Mouse (Mus musculus) lung, postnatal 0 days (tissue): ENCODE measurements around the gene Lypd6b. TPM values are rescaled to one million over a fixed set of nuclear protein-coding genes. Genes with fewer than 3 reads are reported as not detected.

Experiments used
- ATAC-seq: fragments of 200-750 bp; cut with Nextera tagmentation; 2 replicates; pipeline ENCODE4 v1.8.0; 2017; ENCODE audit warnings: moderate library complexity
- DNase-seq: peaks from one replicate; pipeline ENCODE4 v3.0.0-alpha.2; 2016; ENCODE audit warnings: low spot score
- H3K27ac ChIP-seq: fragments of 300-500 bp; sonication (generic); 2 replicates; pipeline ENCODE4 v1.5.1; 2014; ENCODE audit warnings: antibody characterized with exemption, mild to moderate bottlenecking, low read length, mixed read lengths
- H3K27me3 ChIP-seq: fragments of 300-500 bp; sonication (generic); replicated peaks from 2 replicates; pipeline ENCODE4 v1.6.1; 2014; ENCODE audit warnings: low read length, mixed read lengths; ENCODE audit not compliant: insufficient read depth
- H3K36me3 ChIP-seq: fragments of 300-500 bp; sonication (generic); 2 replicates; pipeline ENCODE4 v1.6.1; 2014; ENCODE audit warnings: low read length, mixed read lengths; ENCODE audit not compliant: insufficient read depth
- H3K4me1 ChIP-seq: fragments of 300-500 bp; sonication (generic); 2 replicates; pipeline ENCODE4 v1.6.1; 2014; ENCODE audit warnings: antibody characterized with exemption, low read depth, low read length, mixed read lengths; ENCODE audit not compliant: insufficient read depth
- H3K4me2 ChIP-seq: fragments of 300-500 bp; sonication (generic); replicated peaks from 2 replicates; pipeline ENCODE4 v1.6.1; 2014; ENCODE audit warnings: low read depth, mild to moderate bottlenecking, low read length, moderate library complexity, mixed read lengths
- H3K4me3 ChIP-seq: fragments of 300-500 bp; sonication (generic); 2 replicates; pipeline ENCODE4 v1.5.1; 2014; ENCODE audit warnings: low read depth, low read length
- H3K9ac ChIP-seq: fragments of 300-500 bp; sonication (generic); replicated peaks from 2 replicates; pipeline ENCODE4 v1.6.1; 2014; ENCODE audit warnings: low read depth, mild to moderate bottlenecking
- H3K9me3 ChIP-seq: fragments of 300-500 bp; sonication (generic); 2 replicates; pipeline ENCODE4 v1.6.1; 2016; ENCODE audit warnings: low read length, mixed read lengths
- CTCF ChIP-seq: IDR thresholded peaks from 2 replicates; pipeline ENCODE4 v1.5.1; 2016; ENCODE audit warnings: antibody characterized with exemption, mild to moderate bottlenecking
- EP300 ChIP-seq: IDR thresholded peaks from 2 replicates; pipeline ENCODE4 v1.6.1; 2016; ENCODE audit warnings: antibody characterized with exemption, mild to moderate bottlenecking, control low read depth
- WGBS: fragments of 180-500 bp; shearing (Covaris S2); extraction: QIAGEN DNeasy Blood & Tissue Kit; methylation state at CpG from one replicate; pipeline ENCODE4 v1.1.7; 2014; 5-methylcytosine and 5-hydroxymethylcytosine counted together
- polyA plus RNA-seq: library from polyadenylated mRNA; unstranded; fragments of >200 nt; fragmentation: Nextera tagmentation; extraction: Ambion mirVana; gene quantifications from 2 replicates; pipeline ENCODE4 v1.2.1, GENCODE M21; 2015

Lypd6b gene
- polyA plus RNA-seq, 1 experiment from 2014 or later, result 3.9 TPM

DNA sequence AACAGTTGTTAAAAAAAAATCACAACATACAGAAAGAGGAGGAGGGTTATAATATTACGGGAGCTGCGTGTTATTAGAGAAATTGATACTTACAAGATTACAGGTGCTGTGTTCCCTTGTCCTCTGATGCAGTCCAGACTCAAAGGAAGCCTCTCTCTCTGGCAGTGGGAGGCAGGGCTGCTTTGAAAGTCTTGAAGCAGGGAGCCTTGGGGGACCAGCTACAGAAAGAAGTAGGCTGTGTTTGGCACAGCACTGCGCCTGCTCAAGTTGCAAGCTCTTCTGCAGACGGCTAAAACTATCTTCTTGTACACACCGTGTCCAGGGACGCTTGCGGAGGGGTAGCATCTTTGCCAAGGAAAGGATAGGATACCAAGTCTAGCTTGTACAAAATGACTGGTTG is 51.1 kb downstream of the Lypd6b start:
- 67% methylated on average over 7 of the region's 7 CpGs for WGBS
- H3K9me3 ChIP-seq, result no peaks in the 10 kb centered on the region
- ATAC-seq (no peak), DNase-seq (no peak)
- H3K27me3 ChIP-seq, result no peaks in the 10 kb centered on the region
- no peak overlapping the region for H3K27ac ChIP-seq
- no peak overlapping the region for H3K4me3 ChIP-seq
- TF ChIP-seq EP300 (no peak), CTCF (no peak)
- H3K36me3 ChIP-seq, result no peaks in the 10 kb centered on the region
- no peak overlapping the region for H3K9ac ChIP-seq
- no peak overlapping the region for H3K4me2 ChIP-seq
- H3K4me1 ChIP-seq, result no peaks in the 10 kb centered on the region

DNA sequence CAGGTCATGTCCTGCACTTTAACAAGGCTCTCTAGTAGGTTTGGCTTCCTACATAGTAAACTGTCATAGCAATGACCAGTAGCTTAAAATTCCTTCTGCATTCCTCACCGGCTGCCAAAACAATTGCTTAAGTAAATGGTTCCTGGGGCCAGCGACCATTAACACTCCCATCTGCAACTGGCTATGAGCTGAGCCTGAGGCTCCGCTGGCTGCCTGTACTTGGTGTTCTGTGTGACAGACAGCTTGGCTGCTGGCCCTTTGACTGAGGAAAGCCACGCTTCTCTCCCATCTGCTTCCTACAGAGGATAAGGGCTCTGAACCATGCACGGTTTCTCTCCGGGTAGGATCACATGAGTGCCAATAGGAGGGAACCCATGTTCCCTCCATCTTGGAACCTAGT is 53.1 kb downstream of the Lypd6b start:
- Histone ChIP-seq H3K36me3 (no peaks in the 10 kb centered on the region), H3K4me2 (no peak overlapping the region), H3K4me1 (no peaks in the 10 kb centered on the region), H3K4me3 (no peak overlapping the region), H3K9ac (no peak overlapping the region), H3K27ac (no peak overlapping the region), H3K9me3 (no peaks in the 10 kb centered on the region), H3K27me3 (no peaks in the 10 kb centered on the region)
- 20% methylated on average over 6 of the region's 6 CpGs for WGBS
- 0 out of 2 replicates have a peak, but pooled peaks have one; percentile 17 for TF ChIP-seq EP300
- TF ChIP-seq CTCF, result no peak
- peak; percentile 86 for DNase-seq
- peak; percentile 92 for ATAC-seq

DNA sequence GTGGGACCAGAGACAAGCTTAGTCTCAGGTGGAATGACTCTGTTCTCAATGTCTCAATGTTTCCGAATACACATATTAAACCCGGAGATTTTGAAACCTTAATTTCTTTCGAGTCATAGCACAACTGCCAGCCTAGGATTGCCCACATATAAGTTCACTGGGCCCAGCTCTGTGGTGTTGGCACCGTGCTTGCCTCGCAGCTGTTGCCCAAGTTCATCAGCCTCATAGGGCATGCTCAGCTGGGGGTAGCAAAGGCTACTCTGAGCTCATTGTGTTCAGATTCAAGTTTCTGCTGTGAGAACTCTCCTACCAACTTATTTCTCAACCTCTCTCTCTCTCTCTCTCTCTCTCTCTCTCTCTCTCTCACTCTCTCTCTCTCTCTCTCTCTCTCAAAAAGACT is 53.6 kb downstream of the Lypd6b start:
- ATAC-seq (peak; percentile 42), DNase-seq (no peak)
- H3K36me3 ChIP-seq, result no peaks in the 10 kb centered on the region
- no peaks in the 10 kb centered on the region for H3K9me3 ChIP-seq
- no peak overlapping the region for H3K9ac ChIP-seq
- no peak overlapping the region for H3K27ac ChIP-seq
- H3K27me3 ChIP-seq, result no peaks in the 10 kb centered on the region
- no peak overlapping the region for H3K4me3 ChIP-seq
- no peaks in the 10 kb centered on the region for H3K4me1 ChIP-seq
- H3K4me2 ChIP-seq, result no peak overlapping the region
- TF ChIP-seq CTCF (no peak), EP300 (no peak)
- 73% methylated on average over 5 of the region's 5 CpGs for WGBS

DNA sequence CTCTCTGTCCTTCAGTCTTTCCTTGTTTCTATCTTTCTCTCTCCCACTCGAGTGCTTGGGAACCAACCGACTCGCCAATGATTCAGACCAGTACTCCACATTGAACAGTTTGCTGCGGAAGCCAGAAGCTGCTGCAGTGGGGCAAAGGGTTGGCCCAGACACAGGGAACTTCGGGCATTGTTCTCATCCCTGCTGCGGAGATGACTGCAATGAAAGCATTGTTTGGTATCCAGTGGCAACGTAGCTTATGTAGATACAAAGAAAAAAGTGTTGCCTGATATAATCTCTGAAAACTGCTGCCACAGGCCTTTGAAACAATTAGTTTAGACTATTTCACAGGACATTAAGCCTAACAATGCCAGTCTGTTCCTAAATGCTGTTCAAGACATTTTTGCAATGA is 57.6 kb downstream of the Lypd6b start:
- H3K9ac ChIP-seq, result no peak overlapping the region
- 68% methylated on average over 7 of the region's 7 CpGs for WGBS
- H3K27ac ChIP-seq, result no peak overlapping the region
- H3K4me2 ChIP-seq, result no peak overlapping the region
- no peaks in the 10 kb centered on the region for H3K4me1 ChIP-seq
- no peak for TF ChIP-seq CTCF
- TF ChIP-seq EP300, result no peak
- H3K9me3 ChIP-seq, result no peaks in the 10 kb centered on the region
- H3K4me3 ChIP-seq, result no peak overlapping the region
- DNase-seq, result no peak
- no peak for ATAC-seq
- H3K36me3 ChIP-seq, result no peaks in the 10 kb centered on the region
- no peaks in the 10 kb centered on the region for H3K27me3 ChIP-seq

DNA sequence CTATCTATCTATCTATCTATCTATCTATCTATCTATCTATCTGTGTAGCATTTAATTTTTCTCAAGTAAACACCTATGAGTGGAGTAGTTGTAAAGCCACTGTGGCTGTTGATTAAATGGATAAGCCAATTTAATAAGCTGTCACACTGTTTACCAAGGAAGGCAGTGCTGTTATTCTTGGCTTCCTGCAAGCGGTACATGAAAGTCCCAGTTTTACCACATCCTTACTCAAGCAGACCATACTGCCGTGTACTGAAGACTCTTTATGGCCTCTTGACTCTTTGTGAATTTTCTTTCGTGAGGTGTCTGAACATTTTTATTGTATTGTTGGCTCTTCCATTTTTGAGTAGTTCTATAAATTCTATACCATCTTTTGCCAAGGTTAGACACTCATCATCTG is 58.6 kb downstream of the Lypd6b start:
- no peaks in the 10 kb centered on the region for H3K4me1 ChIP-seq
- TF ChIP-seq CTCF, result no peak
- no peak overlapping the region for H3K27ac ChIP-seq
- no peak overlapping the region for H3K9ac ChIP-seq
- H3K27me3 ChIP-seq, result no peaks in the 10 kb centered on the region
- H3K36me3 ChIP-seq, result no peaks in the 10 kb centered on the region
- H3K4me2 ChIP-seq, result no peak overlapping the region
- no peak for DNase-seq
- 50% methylated on average over 3 of the region's 3 CpGs for WGBS
- H3K9me3 ChIP-seq, result no peaks in the 10 kb centered on the region
- no peak for ATAC-seq
- no peak overlapping the region for H3K4me3 ChIP-seq

DNA sequence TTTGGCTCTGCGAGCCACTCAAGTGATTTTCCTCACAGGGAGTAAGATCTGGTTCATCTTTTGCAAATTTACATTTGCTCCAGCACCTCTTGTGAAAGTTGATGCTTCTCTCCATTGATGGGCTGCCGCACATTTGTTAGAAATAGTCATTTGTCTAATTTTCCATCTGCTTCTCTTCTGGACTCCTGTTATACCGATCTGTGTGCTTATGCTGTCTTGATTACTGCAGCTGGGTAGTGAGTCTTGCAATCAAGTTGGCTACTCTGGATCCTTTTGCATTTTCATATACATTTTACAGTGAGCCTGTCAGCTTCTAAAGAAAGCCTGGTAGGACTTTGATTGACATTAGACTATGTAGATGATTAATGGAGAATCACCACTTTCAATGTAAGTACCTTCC is 59.4 kb downstream of the Lypd6b start:
- no peak overlapping the region for H3K4me3 ChIP-seq
- no peaks in the 10 kb centered on the region for H3K27me3 ChIP-seq
- H3K4me1 ChIP-seq, result no peaks in the 10 kb centered on the region
- H3K9me3 ChIP-seq, result no peaks in the 10 kb centered on the region
- WGBS, result 82% methylated on average over 3 of the region's 3 CpGs
- no peak overlapping the region for H3K27ac ChIP-seq
- ATAC-seq (no peak), DNase-seq (no peak)
- TF ChIP-seq EP300 (no peak), CTCF (no peak)
- no peak overlapping the region for H3K9ac ChIP-seq
- no peak overlapping the region for H3K4me2 ChIP-seq
- no peaks in the 10 kb centered on the region for H3K36me3 ChIP-seq

DNA sequence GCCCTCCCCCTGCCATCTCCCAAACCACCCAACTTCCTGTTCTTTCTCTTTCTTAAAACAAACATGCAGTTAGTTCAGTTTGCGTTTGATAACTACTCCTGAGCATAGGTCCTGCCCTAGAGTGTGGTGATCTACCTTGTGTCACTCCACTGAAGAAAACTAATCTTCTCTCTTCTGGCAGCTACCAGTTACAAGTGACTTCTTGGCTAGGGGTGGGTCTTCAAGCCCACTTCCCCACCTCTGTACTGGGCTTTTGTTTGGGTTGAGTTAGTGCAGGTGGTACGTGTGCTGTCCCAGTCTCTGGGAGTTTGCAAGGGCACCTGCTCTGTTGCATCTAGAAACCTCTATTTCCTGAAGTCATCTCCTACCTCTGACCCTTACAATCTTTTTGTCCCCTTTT is 60.3 kb downstream of the Lypd6b start:
- no peak for DNase-seq
- Histone ChIP-seq H3K27ac (no peak overlapping the region), H3K4me1 (no peaks in the 10 kb centered on the region), H3K36me3 (no peaks in the 10 kb centered on the region), H3K27me3 (no peaks in the 10 kb centered on the region), H3K9me3 (no peaks in the 10 kb centered on the region), H3K4me3 (no peak overlapping the region), H3K9ac (no peak overlapping the region), H3K4me2 (no peak overlapping the region)
- WGBS, result 35% methylated on average over 2 of the region's 2 CpGs
- TF ChIP-seq CTCF, result no peak
- TF ChIP-seq EP300, result no peak
- no peak for ATAC-seq
